Mouse (Mus musculus) liver, embryonic 12.5 days (tissue): ENCODE data around the gene Scaf1. TPM values are rescaled to one million over a fixed set of nuclear protein-coding genes. Genes with fewer than 3 reads are reported as not detected.

Experiments
- ATAC-seq: fragments of 200-750 bp; cut with Nextera tagmentation; 2 replicates; pipeline ENCODE4 v1.8.0; 2017; ENCODE audit warnings: moderate number of reproducible peaks, mild to moderate bottlenecking, moderate library complexity
- H3K27ac ChIP-seq: fragments of 300-500 bp; sonication (generic); 2 replicates; pipeline ENCODE4 v1.5.1; 2016; ENCODE audit warnings: mild to moderate bottlenecking
- H3K27me3 ChIP-seq: fragments of 300-500 bp; sonication (generic); replicated peaks from 2 replicates; pipeline ENCODE4 v1.6.1; 2016; ENCODE audit warnings: mild to moderate bottlenecking, moderate library complexity
- H3K36me3 ChIP-seq: fragments of 300-500 bp; sonication (generic); 2 replicates; pipeline ENCODE4 v1.6.1; 2016; ENCODE audit warnings: mild to moderate bottlenecking, moderate library complexity
- H3K4me1 ChIP-seq: fragments of 300-500 bp; sonication (generic); 2 replicates; pipeline ENCODE4 v1.6.1; 2016
- H3K4me2 ChIP-seq: fragments of 300-500 bp; sonication (generic); 2 replicates; pipeline ENCODE4 v1.6.1; 2016; ENCODE audit warnings: mild to moderate bottlenecking, moderate library complexity
- H3K4me3 ChIP-seq: fragments of 300-500 bp; sonication (generic); 2 replicates; pipeline ENCODE4 v1.5.1; 2016; ENCODE audit warnings: mild to moderate bottlenecking, moderate library complexity
- H3K9ac ChIP-seq: fragments of 300-500 bp; sonication (generic); 2 replicates; pipeline ENCODE4 v1.6.1; 2016; ENCODE audit warnings: mild to moderate bottlenecking, moderate library complexity
- H3K9me3 ChIP-seq: fragments of 300-500 bp; sonication (generic); replicated peaks from 2 replicates; pipeline ENCODE4 v1.6.1; 2016; ENCODE audit warnings: mild to moderate bottlenecking, moderate library complexity
- WGBS: fragments of 180-500 bp; shearing (Covaris S2); methylation state at CpG from one replicate; pipeline ENCODE4 v1.1.7; 2016; ENCODE audit not compliant: insufficient replicate concordance; 5-methylcytosine and 5-hydroxymethylcytosine counted together
- polyA plus RNA-seq: library from polyadenylated mRNA; unstranded; fragments of >200 nt; fragmentation: Nextera tagmentation; extraction: Ambion mirVana; gene quantifications from 2 replicates; pipeline ENCODE4 v1.2.1, GENCODE M21; 2016

The Scaf1 gene
- polyA plus RNA-seq, 1 experiment from 2014 or later: 19.0 TPM

DNA sequence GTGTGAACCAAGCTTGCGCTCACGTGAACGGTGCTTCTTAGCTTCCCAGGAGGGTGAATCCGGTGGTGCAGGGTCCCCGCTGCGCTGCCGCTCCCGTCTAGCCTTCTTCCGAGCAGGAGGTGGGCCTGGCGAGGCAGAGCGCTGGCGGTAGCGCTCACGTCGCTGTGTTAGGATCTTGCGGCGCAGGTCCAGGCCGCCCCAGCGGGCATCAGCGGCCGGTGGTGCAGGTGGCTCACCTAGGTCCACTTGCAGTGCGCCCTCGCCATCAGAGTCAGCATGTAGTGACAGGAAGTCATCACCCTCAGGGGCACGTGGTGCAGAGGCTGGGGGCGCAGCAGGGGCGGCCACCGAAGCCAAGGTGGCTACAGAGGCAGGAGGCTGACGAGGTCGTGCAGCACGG lies 8.3 kb downstream of the Scaf1 start:
- peaks cover 100% of the 10 kb centered on the region for H3K36me3 ChIP-seq
- H3K27ac ChIP-seq: no peak overlapping the region
- H3K4me1 ChIP-seq: peaks cover 7% of the 10 kb centered on the region
- H3K9me3 ChIP-seq: peaks cover 4% of the 10 kb centered on the region; the same call in 1 of the 2 replicates
- 92% methylated on average over 30 of the region's 30 CpGs for WGBS
- H3K4me3 ChIP-seq: no peak overlapping the region
- no peaks in the 10 kb centered on the region for H3K27me3 ChIP-seq
- ATAC-seq: no peak
- no peak overlapping the region for H3K9ac ChIP-seq
- H3K4me2 ChIP-seq: no peak overlapping the region

DNA sequence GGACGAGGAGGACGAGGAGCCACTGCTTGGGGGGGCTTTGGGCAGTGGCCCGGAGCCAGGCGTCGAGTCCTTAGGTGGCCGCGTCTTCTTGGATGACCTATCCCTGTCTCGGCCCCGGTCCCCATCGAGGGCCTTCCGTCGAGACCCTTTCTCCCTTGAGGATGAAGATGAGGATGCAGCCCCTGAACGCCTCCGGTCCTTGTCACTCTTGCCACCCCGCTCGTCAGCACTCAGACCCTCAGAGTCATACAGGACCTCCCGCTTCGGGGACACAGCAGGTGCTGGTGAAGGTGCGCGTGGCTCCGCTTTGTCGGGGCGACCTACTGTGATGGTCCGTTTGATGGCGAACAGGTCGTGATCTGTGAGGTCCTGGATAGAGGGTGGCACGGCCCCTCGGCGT lies 9.0 kb downstream of the Scaf1 start:
- Histone ChIP-seq H3K36me3 (peaks cover 100% of the 10 kb centered on the region), H3K4me2 (no peak overlapping the region), H3K9me3 (peaks cover 4% of the 10 kb centered on the region; the same call in 1 of the 2 replicates), H3K27ac (no peak overlapping the region), H3K4me1 (peaks cover 3% of the 10 kb centered on the region; the same call in 1 of the 2 replicates), H3K9ac (no peak overlapping the region), H3K4me3 (no peak overlapping the region), H3K27me3 (no peaks in the 10 kb centered on the region)
- 92% methylated on average over 29 of the region's 29 CpGs for WGBS
- no peak for ATAC-seq

DNA sequence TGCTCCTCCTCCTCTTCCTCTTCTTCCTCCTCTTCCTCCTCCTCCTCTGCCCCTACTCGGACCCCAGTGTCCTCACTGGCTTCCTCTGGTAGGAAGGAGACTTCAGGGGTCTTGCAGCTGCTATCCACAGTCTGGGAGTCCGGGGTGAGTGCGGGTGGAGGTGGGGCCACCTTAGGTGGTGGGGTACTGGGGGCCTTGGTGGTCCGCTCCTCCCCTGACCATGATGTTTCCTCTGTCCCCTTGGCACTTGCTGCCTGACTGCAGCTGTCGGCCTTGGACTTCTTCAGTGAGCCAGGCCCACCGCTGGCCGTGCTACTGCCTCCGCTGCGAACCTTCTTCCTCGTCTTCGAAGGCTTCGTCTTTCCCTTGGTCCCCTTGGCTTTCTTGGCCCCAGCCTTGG lies 9.7 kb downstream of the Scaf1 start:
- WGBS: 91% methylated on average over 12 of the region's 12 CpGs
- no peak overlapping the region for H3K9ac ChIP-seq
- no peak for ATAC-seq

DNA sequence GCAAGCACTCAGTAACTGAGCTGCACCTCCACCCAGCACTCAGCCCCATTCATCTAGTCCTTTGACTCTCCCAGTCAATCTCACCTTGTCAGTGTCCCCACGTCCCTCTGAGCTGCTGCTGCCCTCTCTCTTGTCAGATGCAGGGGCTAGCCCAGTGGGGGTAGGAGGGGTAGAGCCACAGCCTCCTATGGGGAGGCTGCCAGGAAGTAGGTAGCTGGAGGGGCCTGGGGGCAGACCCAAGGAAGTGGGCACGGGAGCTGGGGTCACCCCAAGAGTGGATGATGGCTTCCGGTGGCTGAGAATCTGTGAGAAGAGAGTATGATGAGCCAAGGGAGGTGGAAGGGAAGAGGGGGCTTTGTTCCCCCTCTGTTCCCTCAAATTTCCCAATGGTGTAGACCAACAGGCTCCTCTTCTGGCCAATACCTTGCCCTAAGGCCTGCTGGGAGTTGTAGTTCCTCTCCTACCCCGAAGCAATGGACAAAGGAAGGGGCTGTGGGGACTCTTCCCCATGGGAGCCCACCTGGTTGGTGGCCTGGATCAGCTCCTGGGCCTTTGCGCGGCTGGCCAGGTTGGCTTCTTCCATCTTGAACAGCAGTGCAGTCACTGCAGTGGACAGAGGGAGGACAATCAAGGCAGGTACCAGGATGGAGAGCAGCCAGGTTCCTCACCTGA lies 10.7 kb downstream of the Scaf1 start:
- WGBS: 89% methylated on average over 6 of the region's 6 CpGs
- Histone ChIP-seq H3K27ac (no peak overlapping the region; the same call in 1 of the 2 replicates), H3K4me2 (no peak overlapping the region), H3K36me3 (peaks cover 100% of the 10 kb centered on the region), H3K9ac (no peak overlapping the region), H3K4me3 (no peak overlapping the region), H3K4me1 (peaks cover 18% of the 10 kb centered on the region), H3K9me3 (peaks cover 4% of the 10 kb centered on the region; the same call in 1 of the 2 replicates), H3K27me3 (no peaks in the 10 kb centered on the region)
- no peak for ATAC-seq

More for the DNA sequence above, 9.7 kb downstream of the Scaf1 start:
- Histone ChIP-seq H3K4me1 (peaks cover 7% of the 10 kb centered on the region; the same call in 1 of the 2 replicates), H3K27me3 (no peaks in the 10 kb centered on the region), H3K4me3 (no peak overlapping the region), H3K27ac (no peak overlapping the region), H3K4me2 (no peak overlapping the region), H3K36me3 (peaks cover 100% of the 10 kb centered on the region), H3K9me3 (peaks cover 4% of the 10 kb centered on the region; the same call in 1 of the 2 replicates)

DNA sequence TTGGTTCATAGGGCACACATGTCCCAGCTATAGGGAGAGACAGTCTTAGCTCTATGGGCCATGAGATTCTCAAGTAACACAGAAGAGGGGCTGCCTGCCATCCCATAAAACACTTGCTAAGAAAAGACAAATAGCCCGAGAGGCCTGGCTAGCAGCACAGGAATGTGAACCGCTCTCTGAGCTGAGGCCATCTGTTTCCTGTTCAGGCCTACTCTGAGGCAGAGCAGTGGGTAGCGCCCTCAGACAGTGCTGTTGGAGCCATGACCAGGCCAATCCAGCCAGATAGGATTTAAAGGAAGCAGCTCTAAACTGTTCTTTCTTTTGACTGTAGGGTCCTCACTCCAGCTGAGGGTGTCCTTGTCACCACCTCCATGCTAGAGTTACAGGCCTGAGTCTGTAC lies 11.6 kb downstream of the Scaf1 start:
- no peak for ATAC-seq
- no peak overlapping the region for H3K4me3 ChIP-seq
- no peak overlapping the region for H3K4me2 ChIP-seq
- no peaks in the 10 kb centered on the region for H3K27me3 ChIP-seq
- no peak overlapping the region for H3K9ac ChIP-seq
- H3K36me3 ChIP-seq: peaks cover 100% of the 10 kb centered on the region
- peaks cover 26% of the 10 kb centered on the region for H3K4me1 ChIP-seq
- H3K9me3 ChIP-seq: peaks cover 4% of the 10 kb centered on the region; the same call in 1 of the 2 replicates
- WGBS: 61% methylated on average over 3 of the region's 3 CpGs
- H3K27ac ChIP-seq: no peak overlapping the region

DNA sequence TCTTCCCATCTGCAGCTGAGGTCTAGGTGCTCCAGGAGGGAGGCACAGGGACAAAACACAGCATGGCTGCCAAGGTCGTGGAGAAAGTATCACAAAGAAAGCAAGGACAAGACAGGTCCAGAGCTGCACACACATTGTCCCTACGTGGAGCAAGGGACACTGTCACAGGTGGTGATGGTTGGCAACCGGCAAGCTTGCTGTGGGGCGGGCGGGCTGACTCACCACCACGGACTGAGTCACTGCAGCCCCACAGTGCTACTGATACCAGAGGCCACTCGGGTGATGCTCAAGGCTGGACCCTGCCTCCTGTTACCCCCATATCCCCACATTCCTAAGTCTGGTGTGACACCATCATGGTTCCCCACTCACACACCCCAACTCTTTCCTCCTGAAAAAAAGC lies 13.7 kb downstream of the Scaf1 start:
- Histone ChIP-seq H3K9ac (no peak overlapping the region), H3K4me3 (no peak overlapping the region), H3K27me3 (no peaks in the 10 kb centered on the region), H3K4me2 (no peak overlapping the region), H3K4me1 (peaks cover 41% of the 10 kb centered on the region), H3K27ac (no peak overlapping the region), H3K9me3 (no peaks in the 10 kb centered on the region), H3K36me3 (peaks cover 84% of the 10 kb centered on the region)
- WGBS: 62% methylated on average over 7 of the region's 7 CpGs
- no peak for ATAC-seq

DNA sequence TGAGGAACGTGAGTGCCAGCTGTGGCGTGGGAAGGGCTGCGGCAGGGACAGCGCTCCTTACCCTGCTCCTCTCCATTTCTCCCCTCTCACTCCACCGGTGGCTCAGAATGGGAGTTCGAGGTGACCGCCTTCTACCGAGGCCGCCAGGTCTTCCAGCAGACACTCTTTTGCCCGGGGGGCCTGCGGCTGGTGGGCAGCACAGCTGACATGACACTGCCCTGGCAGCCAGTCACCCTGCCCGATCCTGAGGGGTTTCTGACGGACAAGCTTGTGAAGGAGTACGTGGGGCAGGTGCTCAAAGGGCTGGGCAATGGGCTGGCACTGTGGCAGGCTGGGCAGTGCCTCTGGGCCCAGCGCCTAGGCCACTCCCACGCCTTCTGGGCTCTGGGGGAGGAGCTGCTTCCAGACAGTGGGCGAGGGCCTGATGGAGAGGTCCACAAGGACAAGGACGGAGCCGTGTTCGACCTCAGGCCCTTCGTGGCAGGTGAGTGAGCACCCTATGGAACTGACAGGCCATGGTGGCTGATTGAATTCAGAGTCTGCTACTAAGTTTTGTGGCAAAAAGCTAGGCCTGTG lies 15.5 kb downstream of the Scaf1 start:
- H3K9me3 ChIP-seq: no peaks in the 10 kb centered on the region
- H3K36me3 ChIP-seq: peaks cover 72% of the 10 kb centered on the region
- H3K27ac ChIP-seq: 0 out of 2 replicates have a peak overlapping the region, but pooled peaks have one; percentile 3
- no peak for ATAC-seq
- no peak overlapping the region for H3K4me2 ChIP-seq
- 83% methylated on average over 21 of the region's 21 CpGs for WGBS
- H3K27me3 ChIP-seq: no peaks in the 10 kb centered on the region
- no peak overlapping the region for H3K4me3 ChIP-seq
- peaks cover 54% of the 10 kb centered on the region for H3K4me1 ChIP-seq
- no peak overlapping the region for H3K9ac ChIP-seq

DNA sequence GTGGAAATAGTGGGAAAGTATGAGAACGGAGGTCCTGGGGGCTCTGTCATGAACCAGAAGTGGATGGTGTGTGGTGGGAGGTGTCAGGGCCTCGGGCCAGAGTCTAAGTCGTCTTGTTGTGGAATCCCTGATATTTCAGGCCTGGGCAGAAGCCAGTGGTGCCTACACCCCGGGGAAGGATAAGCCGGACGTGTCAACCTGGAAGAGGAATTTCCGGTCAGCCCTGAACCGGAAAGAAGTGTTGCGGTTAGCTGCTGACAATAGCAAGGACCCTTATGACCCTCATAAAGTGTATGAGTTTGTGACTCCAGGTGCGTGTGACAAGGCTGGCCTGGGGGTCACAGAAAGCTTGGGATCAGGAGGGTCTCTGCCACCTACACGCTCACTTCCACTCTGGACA lies 16.4 kb downstream of the Scaf1 start:
- Histone ChIP-seq H3K36me3 (peaks cover 72% of the 10 kb centered on the region), H3K27me3 (no peaks in the 10 kb centered on the region), H3K27ac (0 out of 2 replicates have a peak overlapping the region, but pooled peaks have one; percentile 6), H3K4me3 (no peak overlapping the region), H3K9ac (0 out of 2 replicates have a peak overlapping the region, but pooled peaks have one; percentile 1), H3K9me3 (no peaks in the 10 kb centered on the region), H3K4me1 (peaks cover 56% of the 10 kb centered on the region), H3K4me2 (peak overlapping the region; percentile 96)
- 79% methylated on average over 11 of the region's 11 CpGs for WGBS
- ATAC-seq: no peak

DNA sequence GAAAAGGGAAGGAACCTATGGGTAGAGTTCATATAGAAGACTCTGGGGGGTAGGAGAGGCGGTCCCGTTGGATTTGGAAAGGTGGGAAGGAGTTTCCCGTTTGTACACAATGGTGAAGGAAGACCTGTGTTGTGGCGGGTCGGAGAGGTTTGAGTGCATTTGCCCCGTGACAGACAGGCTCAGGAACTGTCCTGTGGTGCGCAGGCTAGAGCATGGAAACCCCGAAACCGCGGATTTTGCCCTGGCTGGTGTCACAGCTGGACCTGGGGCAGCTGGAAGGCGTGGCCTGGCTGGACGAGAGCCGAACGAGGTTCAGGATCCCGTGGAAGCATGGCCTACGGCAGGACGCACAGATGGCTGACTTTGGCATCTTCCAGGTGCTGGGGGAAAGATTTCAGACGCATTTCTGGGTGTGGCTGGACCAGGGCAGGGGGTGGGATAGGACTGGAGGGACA lies 17.6 kb downstream of the Scaf1 start, which contains the start of gene Bcl2l12:
Gene Bcl2l12, minus strand, starts transcription at position 212 of the 455 bp plus-strand sequence.
- Histone ChIP-seq H3K4me1 (peaks cover 56% of the 10 kb centered on the region), H3K36me3 (peaks cover 72% of the 10 kb centered on the region), H3K27me3 (no peaks in the 10 kb centered on the region), H3K9me3 (no peaks in the 10 kb centered on the region), H3K9ac (peak within 1 kb of the TSS; percentile 80), H3K4me3 (peak within 1 kb of the TSS; percentile 77), H3K4me2 (peak within 1 kb of the TSS; percentile 96), H3K27ac (peak within 1 kb of the TSS; percentile 94)
- peak; percentile 5; the same call in 1 of the 2 replicates for ATAC-seq
- under 1% methylated on average over 18 of the region's 18 CpGs for WGBS

DNA sequence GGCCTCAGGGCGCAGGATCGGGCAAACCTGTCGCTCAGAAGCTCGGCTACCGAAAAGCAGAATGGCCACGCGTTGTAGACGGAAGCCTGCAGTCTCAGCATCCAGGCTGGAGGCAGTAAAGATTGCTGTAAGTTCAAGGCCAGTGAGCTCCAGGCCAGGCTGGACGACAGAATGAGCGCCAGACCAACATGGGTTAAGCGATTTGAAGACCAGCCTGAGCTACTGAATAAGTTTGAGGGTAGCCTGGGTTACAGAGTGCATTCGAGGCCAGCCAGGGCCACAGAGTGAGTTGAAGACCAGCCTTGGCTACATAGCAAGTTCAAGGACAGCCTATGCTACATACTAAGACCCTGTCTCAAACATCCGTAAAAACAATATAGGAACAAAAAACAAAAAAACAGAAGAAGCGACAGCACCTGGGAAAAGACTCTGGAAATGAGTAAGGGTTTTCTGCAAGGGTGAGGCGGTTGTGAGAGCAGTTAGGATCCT lies 18.2 kb downstream of the Scaf1 start:
- Histone ChIP-seq H3K4me1 (peaks cover 56% of the 10 kb centered on the region), H3K27ac (peak overlapping the region; percentile 94), H3K27me3 (no peaks in the 10 kb centered on the region), H3K9ac (peak overlapping the region; percentile 80), H3K9me3 (no peaks in the 10 kb centered on the region), H3K4me3 (peak overlapping the region; percentile 77), H3K36me3 (peaks cover 72% of the 10 kb centered on the region), H3K4me2 (peak overlapping the region; percentile 96)
- peak; percentile 9; the same call in 1 of the 2 replicates for ATAC-seq
- WGBS: 3% methylated on average over 15 of the region's 15 CpGs

DNA sequence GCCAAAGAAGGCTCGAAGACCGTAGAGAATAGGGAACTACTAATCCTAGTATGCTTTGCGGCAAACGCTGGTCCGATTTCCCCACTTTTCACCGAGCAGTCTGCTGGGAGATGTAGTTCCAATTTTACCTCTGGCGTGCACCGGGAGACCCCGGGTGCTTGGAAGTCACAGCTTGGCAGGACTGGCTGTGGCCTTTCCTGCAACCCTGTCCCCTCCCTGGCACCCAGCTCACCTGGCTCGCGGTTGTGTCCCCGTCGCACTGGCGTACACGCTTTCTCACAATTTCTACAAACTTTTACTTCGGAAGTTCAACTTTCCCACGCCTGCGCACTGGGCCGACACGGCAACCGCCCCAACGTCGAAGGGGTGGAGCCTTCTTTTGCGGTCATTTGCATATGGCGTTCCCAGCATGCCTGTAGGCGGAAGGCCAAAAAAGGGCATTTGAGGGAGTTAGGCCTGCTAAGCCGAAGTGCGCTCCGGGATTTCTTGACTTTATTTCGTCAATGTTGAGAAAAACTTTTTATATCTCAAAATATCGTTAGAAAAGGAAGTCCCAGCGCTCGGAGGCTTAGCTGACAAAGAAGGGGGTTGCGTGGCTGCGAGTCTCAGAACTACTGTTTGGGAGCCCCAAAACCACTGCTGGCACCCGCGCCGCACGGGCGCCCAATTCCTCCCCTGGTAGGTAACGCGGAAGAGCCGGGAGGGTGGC lies 18.8 kb downstream of the Scaf1 start, which contains the start of gene Irf3:
Gene Irf3, plus strand, starts transcription at position 418 of the 709 bp plus-strand sequence.
- peak; percentile 90 for ATAC-seq
- peak within 1 kb of the TSS; percentile 77 for H3K4me3 ChIP-seq
- H3K4me2 ChIP-seq: peak within 1 kb of the TSS; percentile 96
- no peaks in the 10 kb centered on the region for H3K9me3 ChIP-seq
- H3K4me1 ChIP-seq: peaks cover 54% of the 10 kb centered on the region
- H3K27ac ChIP-seq: peak within 1 kb of the TSS; percentile 94
- peaks cover 72% of the 10 kb centered on the region for H3K36me3 ChIP-seq
- H3K27me3 ChIP-seq: no peaks in the 10 kb centered on the region
- under 1% methylated on average over 43 of the region's 43 CpGs for WGBS
- H3K9ac ChIP-seq: peak within 1 kb of the TSS; percentile 80
